Mouse (Mus musculus) testis, adult 2 months (tissue): ENCODE results near the gene Myadml2.

ENCODE experiments used
- CTCF ChIP-seq: fragments of 200-500 bp; IDR thresholded peaks from 2 replicates; pipeline ENCODE4 v1.5.1; 2012; ENCODE audit warnings: low read depth, mild to moderate bottlenecking, inconsistent platforms, low read length, moderate library complexity; ENCODE audit not compliant: control insufficient read depth, insufficient read depth, insufficient replicate concordance
- POLR2A ChIP-seq: fragments of 200-500 bp; IDR thresholded peaks from 2 replicates; pipeline ENCODE4 v1.6.1; 2012; ENCODE audit warnings: low read depth, mild to moderate bottlenecking, inconsistent platforms, low read length, moderate library complexity; ENCODE audit not compliant: control insufficient read depth

GRCm38 (mm10) chr11:120627468-120628300 is 20.3 kb downstream of the Myadml2 start:
- TF ChIP-seq POLR2A (no peak), CTCF (no peak)
